Mouse (Mus musculus): Measurements from ENCODE around the gene Cox20. TPM values are rescaled to one million over a fixed set of nuclear protein-coding genes. Genes with fewer than 3 reads are reported as not detected.
"Not testable (repeated sequence)": the region's sequence is repeated elsewhere in the genome, so short reads cannot be mapped to it uniquely, and the experiment has no call there.

Gene Cox20
- polyA plus RNA-seq, 1 experiment from 2014 or later = 144 TPM

DNA sequence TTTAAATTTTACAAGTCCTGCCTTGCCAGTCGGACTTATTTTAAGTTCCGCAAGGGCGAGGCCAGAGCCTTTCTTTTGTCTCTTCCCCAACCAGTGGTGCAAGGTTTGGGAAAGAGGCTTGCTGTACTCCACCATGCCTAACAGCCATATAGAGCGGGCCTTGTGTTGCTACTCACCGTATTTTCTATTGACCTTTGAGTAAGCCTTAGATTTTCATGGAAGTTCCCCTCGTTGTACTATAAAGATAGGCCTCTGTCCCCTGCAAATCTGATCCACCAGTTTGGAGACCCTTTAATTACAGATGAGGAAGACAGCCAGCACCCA, 19.4 kb downstream of the Cox20 start:
- ATAC-seq (ENCODE audit: insufficient number of reproducible peaks, insufficient read depth, low FRiP score, low TSS enrichment) = no peak
- Histone ChIP-seq H3K4me1 (peaks cover 9% of the 10 kb centered on the region), H3K9ac (peak overlapping the region; percentile 100), H3K4me3 (peak overlapping the region; percentile 100), H3K27me3 (no peaks in the 10 kb centered on the region), H3K4me2 (replicated peaks) (peak overlapping the region; percentile 59), H3K9me3 (no peaks in the 10 kb centered on the region), H3K36me3 (peaks cover 10% of the 10 kb centered on the region), H3K27ac (peak overlapping the region; percentile 100)
- 6% methylated on average over 6 of the region's 6 CpGs for WGBS

DNA sequence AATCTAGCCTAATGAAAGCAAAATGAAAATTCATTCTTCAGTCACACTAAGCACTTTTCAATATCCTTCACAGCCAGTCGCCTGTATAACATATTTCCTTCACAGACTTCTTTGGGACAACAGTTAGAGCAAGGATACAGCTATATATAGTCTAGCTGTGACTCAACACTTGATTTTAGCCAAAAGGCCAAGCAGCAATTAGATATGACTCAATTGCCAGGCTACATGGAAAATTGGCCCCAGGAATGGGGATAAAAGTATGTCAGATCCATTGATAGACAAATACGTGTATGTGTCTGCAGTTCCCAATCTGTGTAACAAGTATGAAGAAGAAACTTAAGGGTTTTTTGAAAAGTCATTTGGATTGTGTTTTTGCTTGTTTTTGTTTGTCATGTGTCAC, 21.3 kb downstream of the Cox20 start:
- no peak for ATAC-seq (ENCODE audit: insufficient number of reproducible peaks, insufficient read depth, low FRiP score, low TSS enrichment)
- no peak overlapping the region for H3K4me3 ChIP-seq
- H3K9ac ChIP-seq = no peak overlapping the region
- no peaks in the 10 kb centered on the region for H3K9me3 ChIP-seq
- H3K27me3 ChIP-seq = no peaks in the 10 kb centered on the region
- H3K36me3 ChIP-seq = no peaks in the 10 kb centered on the region
- H3K27ac ChIP-seq = no peak overlapping the region
- 90% methylated on average over 2 of the region's 2 CpGs for WGBS
- H3K4me2 ChIP-seq (replicated peaks) = no peak overlapping the region
- no peaks in the 10 kb centered on the region for H3K4me1 ChIP-seq

GRCm38 (mm10) chr1:178341435-178341834, 22.5 kb downstream of the Cox20 start:
- Histone ChIP-seq H3K4me1 (no peaks in the 10 kb centered on the region), H3K9me3 (no peaks in the 10 kb centered on the region), H3K27ac (no peak overlapping the region), H3K9ac (no peak overlapping the region), H3K4me2 (replicated peaks) (no peak overlapping the region), H3K4me3 (no peak overlapping the region), H3K36me3 (no peaks in the 10 kb centered on the region), H3K27me3 (no peaks in the 10 kb centered on the region)
- 75% methylated on average over 3 of the region's 3 CpGs for WGBS
- ATAC-seq (ENCODE audit: insufficient number of reproducible peaks, insufficient read depth, low FRiP score, low TSS enrichment) = no peak

GRCm38 (mm10) chr1:178342063-178342462, 23.1 kb downstream of the Cox20 start:
- H3K36me3 ChIP-seq = no peaks in the 10 kb centered on the region
- H3K9me3 ChIP-seq = no peaks in the 10 kb centered on the region
- H3K27ac ChIP-seq = no peak overlapping the region
- WGBS = 71% methylated on average over 1 of the region's 1 CpGs
- ATAC-seq (ENCODE audit: insufficient number of reproducible peaks, insufficient read depth, low FRiP score, low TSS enrichment) = no peak
- H3K4me3 ChIP-seq = no peak overlapping the region
- no peaks in the 10 kb centered on the region for H3K27me3 ChIP-seq
- no peaks in the 10 kb centered on the region for H3K4me1 ChIP-seq
- H3K9ac ChIP-seq = no peak overlapping the region
- H3K4me2 ChIP-seq (replicated peaks) = no peak overlapping the region

- ATAC-seq (ENCODE audit: insufficient number of reproducible peaks, insufficient read depth, low FRiP score, low TSS enrichment) = no peak
- no peak overlapping the region for H3K9ac ChIP-seq
- H3K27ac ChIP-seq = no peak overlapping the region
- no peak overlapping the region for H3K4me2 ChIP-seq (replicated peaks)
- H3K27me3 ChIP-seq = no peaks in the 10 kb centered on the region
- no peaks in the 10 kb centered on the region for H3K9me3 ChIP-seq
- no peaks in the 10 kb centered on the region for H3K4me1 ChIP-seq
- no peaks in the 10 kb centered on the region for H3K36me3 ChIP-seq
- H3K4me3 ChIP-seq = no peak overlapping the region
- WGBS = 67% methylated on average over 5 of the region's 5 CpGs
These were observed 23.7 kb downstream of the Cox20 start for GRCm38 (mm10) chr1:178342612-178343011.

DNA sequence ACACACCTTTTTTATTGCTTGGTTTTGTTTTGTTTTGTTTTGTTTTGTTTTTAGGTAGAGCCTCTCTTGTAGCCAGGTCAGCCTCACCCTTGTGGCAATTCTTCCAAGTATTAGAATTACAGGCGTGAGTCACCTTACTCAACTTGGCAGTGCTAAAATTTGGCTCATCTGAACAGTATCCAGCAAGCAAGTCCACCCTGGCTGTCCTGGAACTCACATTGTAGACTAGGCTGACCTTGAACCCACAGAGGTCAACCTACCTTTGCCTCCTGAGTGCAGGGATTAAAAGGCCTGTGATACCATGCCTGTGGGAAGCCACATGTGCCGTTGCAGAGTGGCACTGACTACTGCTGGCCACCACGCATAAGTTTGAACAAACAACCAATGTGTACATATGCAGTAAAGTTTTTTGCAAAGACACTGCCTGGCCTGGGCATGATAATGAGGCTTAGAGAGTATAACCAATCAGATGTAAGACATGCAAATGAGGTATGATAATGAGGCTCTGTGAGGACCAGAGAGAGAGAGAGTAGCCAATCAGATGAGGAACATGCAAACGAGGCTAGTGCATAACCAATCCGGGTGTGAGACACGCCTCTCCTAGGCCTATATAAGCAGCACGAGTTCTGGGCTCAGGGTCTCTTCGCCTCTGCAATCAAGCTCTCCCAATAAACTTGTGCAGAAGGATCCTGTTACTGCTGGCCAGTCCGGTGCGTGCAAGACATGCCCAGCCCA, 25.3 kb downstream of the Cox20 start:
- not testable (repeated sequence) for H3K4me3 ChIP-seq; H3K9me3 ChIP-seq; H3K27me3 ChIP-seq; H3K4me2 ChIP-seq (replicated peaks); H3K4me1 ChIP-seq; H3K9ac ChIP-seq; H3K27ac ChIP-seq; ATAC-seq (ENCODE audit: insufficient number of reproducible peaks, insufficient read depth, low FRiP score, low TSS enrichment); H3K36me3 ChIP-seq
- 89% methylated on average over 10 of the region's 10 CpGs for WGBS

GRCm38 (mm10) chr1:178350792-178351191, 31.9 kb downstream of the Cox20 start:
- no peak for ATAC-seq (ENCODE audit: insufficient number of reproducible peaks, insufficient read depth, low FRiP score, low TSS enrichment)
- H3K4me2 ChIP-seq (replicated peaks) = no peak overlapping the region
- H3K9ac ChIP-seq = no peak overlapping the region
- 92% methylated on average over 2 of the region's 2 CpGs for WGBS
- no peak overlapping the region for H3K4me3 ChIP-seq
- no peaks in the 10 kb centered on the region for H3K4me1 ChIP-seq
- H3K9me3 ChIP-seq = no peaks in the 10 kb centered on the region
- H3K36me3 ChIP-seq = no peaks in the 10 kb centered on the region
- H3K27ac ChIP-seq = no peak overlapping the region
- H3K27me3 ChIP-seq = no peaks in the 10 kb centered on the region

GRCm38 (mm10) chr1:178351643-178352042, 32.7 kb downstream of the Cox20 start:
- Histone ChIP-seq H3K9ac (no peak overlapping the region), H3K36me3 (no peaks in the 10 kb centered on the region), H3K27me3 (no peaks in the 10 kb centered on the region), H3K9me3 (no peaks in the 10 kb centered on the region), H3K4me2 (replicated peaks) (no peak overlapping the region), H3K4me3 (no peak overlapping the region), H3K4me1 (no peaks in the 10 kb centered on the region), H3K27ac (no peak overlapping the region)
- ATAC-seq (ENCODE audit: insufficient number of reproducible peaks, insufficient read depth, low FRiP score, low TSS enrichment) = no peak

DNA sequence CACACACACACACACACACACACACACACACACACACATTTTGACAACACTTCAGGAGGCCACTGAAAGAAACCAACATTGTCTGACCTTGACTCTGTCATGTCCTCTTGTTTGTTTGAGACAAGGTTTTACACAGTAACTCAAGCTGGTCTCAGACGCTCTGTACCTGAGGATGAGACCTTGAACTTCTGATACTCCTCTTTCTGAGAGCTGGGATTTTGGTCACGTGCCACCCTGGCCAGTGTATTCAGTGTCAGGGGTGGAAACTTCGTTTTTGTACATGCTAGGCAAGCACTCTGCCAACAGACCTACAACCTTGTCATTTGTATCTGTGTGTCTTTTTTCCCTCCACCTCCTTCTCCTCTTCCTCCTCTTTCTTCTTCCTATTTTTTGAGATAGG, 35.6 kb downstream of the Cox20 start:
- no peaks in the 10 kb centered on the region for H3K27me3 ChIP-seq
- H3K4me2 ChIP-seq (replicated peaks) = no peak overlapping the region
- H3K9me3 ChIP-seq = no peaks in the 10 kb centered on the region
- H3K9ac ChIP-seq = no peak overlapping the region
- ATAC-seq (ENCODE audit: insufficient number of reproducible peaks, insufficient read depth, low FRiP score, low TSS enrichment) = no peak
- WGBS = 53% methylated on average over 3 of the region's 3 CpGs
- H3K4me1 ChIP-seq = no peaks in the 10 kb centered on the region
- no peak overlapping the region for H3K4me3 ChIP-seq
- H3K36me3 ChIP-seq = no peaks in the 10 kb centered on the region
- no peak overlapping the region for H3K27ac ChIP-seq

DNA sequence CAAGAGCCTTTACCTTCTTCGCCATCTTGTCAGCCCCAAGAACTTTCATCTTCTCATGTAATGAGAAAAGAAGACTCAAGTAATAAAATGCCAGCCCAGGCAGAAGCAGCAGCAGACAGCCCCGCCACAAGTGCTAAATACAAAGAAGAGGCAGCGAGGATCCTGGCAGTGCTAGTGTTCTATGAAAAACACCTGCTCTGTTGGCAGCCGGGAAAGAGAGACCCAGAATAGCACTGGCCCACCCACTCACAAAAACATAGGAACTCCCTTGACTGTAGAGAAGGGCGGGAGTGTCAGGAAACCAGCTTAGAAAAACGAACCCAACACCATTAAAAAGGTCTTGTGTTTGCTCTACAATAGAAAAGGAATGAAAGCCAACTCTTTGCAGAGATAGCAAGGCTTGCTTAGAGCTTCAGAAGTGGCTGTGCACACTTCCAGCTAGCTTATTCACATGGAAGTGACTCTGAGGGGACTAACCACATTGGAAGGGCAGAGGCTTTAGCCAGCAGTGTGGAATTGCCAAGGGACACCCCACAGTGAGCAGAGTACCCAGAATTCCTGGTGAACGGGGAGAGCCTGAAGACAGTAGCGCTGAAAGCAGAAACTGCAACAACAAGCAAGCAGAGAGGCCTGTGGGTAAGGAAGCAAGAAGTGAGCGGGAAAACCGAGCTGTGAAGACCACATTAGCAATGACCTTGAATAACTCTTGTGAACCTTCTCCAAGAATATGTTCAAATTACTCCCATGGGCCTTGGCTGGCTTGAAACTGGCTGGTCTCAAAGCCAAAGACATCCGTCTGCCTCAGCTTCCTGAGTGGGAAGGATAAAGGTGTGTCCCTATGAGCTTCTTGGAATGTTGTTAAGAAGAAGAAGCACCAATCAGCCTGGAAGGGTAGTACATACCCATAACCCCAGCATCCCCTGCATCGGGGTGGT, 39.1 kb downstream of the Cox20 start:
- no peak for ATAC-seq (ENCODE audit: insufficient number of reproducible peaks, insufficient read depth, low FRiP score, low TSS enrichment)
- WGBS = 62% methylated on average over 12 of the region's 12 CpGs

GRCm38 (mm10) chr1:178360264-178360663, 41.3 kb downstream of the Cox20 start:
- no peak for ATAC-seq (ENCODE audit: insufficient number of reproducible peaks, insufficient read depth, low FRiP score, low TSS enrichment)
- WGBS = 85% methylated on average over 11 of the region's 11 CpGs
- H3K9me3 ChIP-seq = no peaks in the 10 kb centered on the region
- no peaks in the 10 kb centered on the region for H3K4me1 ChIP-seq
- H3K4me2 ChIP-seq (replicated peaks) = no peak overlapping the region
- no peak overlapping the region for H3K4me3 ChIP-seq
- no peaks in the 10 kb centered on the region for H3K27me3 ChIP-seq
- H3K9ac ChIP-seq = no peak overlapping the region
- H3K36me3 ChIP-seq = no peaks in the 10 kb centered on the region
- H3K27ac ChIP-seq = no peak overlapping the region

More for the DNA sequence above, 39.1 kb downstream of the Cox20 start:
- Histone ChIP-seq H3K4me2 (replicated peaks) (no peak overlapping the region), H3K4me3 (no peak overlapping the region), H3K9ac (no peak overlapping the region), H3K27ac (no peak overlapping the region), H3K27me3 (no peaks in the 10 kb centered on the region), H3K9me3 (no peaks in the 10 kb centered on the region), H3K36me3 (no peaks in the 10 kb centered on the region), H3K4me1 (no peaks in the 10 kb centered on the region)

- 79% methylated on average over 2 of the region's 2 CpGs for WGBS
- no peak for ATAC-seq (ENCODE audit: insufficient number of reproducible peaks, insufficient read depth, low FRiP score, low TSS enrichment)
- no peaks in the 10 kb centered on the region for H3K27me3 ChIP-seq
These were observed 41.8 kb downstream of the Cox20 start for GRCm38 (mm10) chr1:178360702-178361101.

More at GRCm38 (mm10) chr1:178360702-178361101, 41.8 kb downstream of the Cox20 start:
- no peaks in the 10 kb centered on the region for H3K36me3 ChIP-seq
- H3K9me3 ChIP-seq = no peaks in the 10 kb centered on the region
- H3K4me3 ChIP-seq = no peak overlapping the region
- H3K9ac ChIP-seq = no peak overlapping the region
- no peak overlapping the region for H3K27ac ChIP-seq
- H3K4me2 ChIP-seq (replicated peaks) = no peak overlapping the region
- H3K4me1 ChIP-seq = no peaks in the 10 kb centered on the region

Data from embryonic facial prominence, embryonic 12.5 days (tissue).